14 mouse cellular contexts compared by ENCODE assay signal in genomic region chr10:122922226-122922625, GRCm38 (mm10).
DNase-seq lines count a peak whose midpoint lies in the region; ATAC-seq and TF ChIP-seq lines count a peak whose summit lies in the region.
"Had no signal": no experiment of that assay in that cellular context is flagged by ENCODE, and none has a peak within 500 bp of the region (broad histone marks: within the 10 kb centered on the region; RNA-seq: fewer than 3 reads in every experiment).

No protein-coding gene starts in this region.

- no peaks in the 10 kb centered on the region for H3K4me1 ChIP-seq in hindbrain, embryonic 11.5 days (replicated peaks; ENCODE audit: control insufficient read depth, insufficient read depth, low read length)
- H3K4me1 ChIP-seq in hindbrain, embryonic 14.5 days (replicated peaks; ENCODE audit: control insufficient read depth, insufficient read depth, low read length): no peaks in the 10 kb centered on the region; the same call in 1 of the 2 replicates
- no peaks in the 10 kb centered on the region for H3K4me1 ChIP-seq in neural tube, embryonic 12.5 days
- no peaks in the 10 kb centered on the region for H3K4me1 ChIP-seq in forebrain, postnatal 0 days (ENCODE audit: insufficient read depth)

- TF ChIP-seq CTCF in forebrain, postnatal 0 days (IDR thresholded peaks at IDR 0.05; ENCODE audit: low read depth): no peak

- WGBS in hindbrain, embryonic 11.5 days: 44% methylated on average over 7 of the region's 7 CpGs
- 39% methylated on average over 7 of the region's 7 CpGs for WGBS in hindbrain, embryonic 14.5 days
- WGBS in neural tube, embryonic 12.5 days: 46% methylated on average over 7 of the region's 7 CpGs
- WGBS in forebrain, postnatal 0 days: 34% methylated on average over 7 of the region's 7 CpGs

- no peak overlapping the region for H3K27ac ChIP-seq in hindbrain, embryonic 11.5 days (ENCODE audit: low read depth, low read length)
- H3K27ac ChIP-seq in hindbrain, embryonic 14.5 days: no peak overlapping the region
- H3K27ac ChIP-seq in neural tube, embryonic 12.5 days: no peak overlapping the region
- H3K27ac ChIP-seq in forebrain, postnatal 0 days (ENCODE audit: low read depth, low read length): no peak overlapping the region
- H3K27ac ChIP-seq: embryonic facial prominence, embryonic 13.5 days; hindbrain, embryonic 15.5 days had no signal

- peak; percentile 27; the same call in 1 of the 2 replicates for ATAC-seq in hindbrain, embryonic 11.5 days (ENCODE audit: low FRiP score)
- no peak for ATAC-seq in hindbrain, embryonic 14.5 days (ENCODE audit: low FRiP score)
- ATAC-seq in neural tube, embryonic 12.5 days (ENCODE audit: low FRiP score, low read depth): peak; percentile 61; the same call in 1 of the 2 replicates
- peak; percentile 69 for ATAC-seq in forebrain, postnatal 0 days
- no peak for ATAC-seq in monocyte, adult 5-6 weeks (replicated peaks; ENCODE audit: insufficient number of reproducible peaks, low FRiP score, low TSS enrichment, poor library complexity, severe bottlenecking)

- H3K9me3 ChIP-seq in hindbrain, embryonic 11.5 days (ENCODE audit: control insufficient read depth, low read length): no peaks in the 10 kb centered on the region
- H3K9me3 ChIP-seq in hindbrain, embryonic 14.5 days (ENCODE audit: control insufficient read depth, low read length): no peaks in the 10 kb centered on the region
- H3K9me3 ChIP-seq in neural tube, embryonic 12.5 days: no peaks in the 10 kb centered on the region
- H3K9me3 ChIP-seq in forebrain, postnatal 0 days (ENCODE audit: low read length): no peaks in the 10 kb centered on the region
- H3K9me3 ChIP-seq: embryonic facial prominence, embryonic 13.5 days; hindbrain, embryonic 15.5 days had no signal

- DNase-seq in hindbrain, embryonic 11.5 days (ENCODE audit: low spot score): peak; percentile 22
- no peak for DNase-seq in hindbrain, embryonic 14.5 days (ENCODE audit: low spot score)
- DNase-seq in neural tube, embryonic 10.5 days (ENCODE audit: extremely low spot score, low spot score): no peak
- DNase-seq in forebrain, postnatal 0 days: no peak
- DNase-seq in kidney, postnatal 36 days: no peak
- DNase-seq in thymus, postnatal 4 days: no peak
- DNase-seq: adrenal gland, postnatal 25 days; cerebellum, adult 11 months; gastrocnemius, postnatal 10 days; thymus, postnatal 25 days had no signal

- H3K9ac ChIP-seq in hindbrain, embryonic 11.5 days (ENCODE audit: low read depth, low read length): no peak overlapping the region
- H3K9ac ChIP-seq in hindbrain, embryonic 14.5 days: no peak overlapping the region
- H3K9ac ChIP-seq in neural tube, embryonic 12.5 days: no peak overlapping the region
- H3K9ac ChIP-seq in forebrain, postnatal 0 days: no peak overlapping the region
- H3K9ac ChIP-seq: embryonic facial prominence, embryonic 13.5 days; hindbrain, embryonic 15.5 days had no signal

- H3K36me3 ChIP-seq in hindbrain, embryonic 11.5 days (ENCODE audit: control insufficient read depth, insufficient read depth, low read length): no peaks in the 10 kb centered on the region
- peaks cover 5% of the 10 kb centered on the region; the same call in 1 of the 2 replicates for H3K36me3 ChIP-seq in hindbrain, embryonic 14.5 days (replicated peaks; ENCODE audit: control insufficient read depth, insufficient read depth)
- no peaks in the 10 kb centered on the region for H3K36me3 ChIP-seq in neural tube, embryonic 12.5 days
- H3K36me3 ChIP-seq in forebrain, postnatal 0 days (ENCODE audit: insufficient read depth): no peaks in the 10 kb centered on the region; the same call in 1 of the 2 replicates
- H3K36me3 ChIP-seq: embryonic facial prominence, embryonic 13.5 days had no signal

- no peak overlapping the region for H3K4me2 ChIP-seq in hindbrain, embryonic 11.5 days (replicated peaks; ENCODE audit: low read depth, low read length)
- no peak overlapping the region for H3K4me2 ChIP-seq in hindbrain, embryonic 14.5 days (replicated peaks)
- no peak overlapping the region for H3K4me2 ChIP-seq in neural tube, embryonic 12.5 days (replicated peaks)
- H3K4me2 ChIP-seq in forebrain, postnatal 0 days (ENCODE audit: low read depth): no peak overlapping the region
- H3K4me2 ChIP-seq: embryonic facial prominence, embryonic 13.5 days; hindbrain, embryonic 15.5 days had no signal

- H3K27me3 ChIP-seq in hindbrain, embryonic 11.5 days (ENCODE audit: control insufficient read depth, insufficient read depth, low read length): no peaks in the 10 kb centered on the region
- H3K27me3 ChIP-seq in hindbrain, embryonic 14.5 days (ENCODE audit: control insufficient read depth, insufficient read depth, low read length): no peaks in the 10 kb centered on the region
- H3K27me3 ChIP-seq in neural tube, embryonic 12.5 days (replicated peaks): no peaks in the 10 kb centered on the region
- H3K27me3 ChIP-seq in forebrain, postnatal 0 days (ENCODE audit: insufficient read depth, low read length): no peaks in the 10 kb centered on the region
- H3K27me3 ChIP-seq: embryonic facial prominence, embryonic 13.5 days; hindbrain, embryonic 15.5 days had no signal

- no peak overlapping the region for H3K4me3 ChIP-seq in hindbrain, embryonic 11.5 days (ENCODE audit: low read depth, low read length)
- no peak overlapping the region for H3K4me3 ChIP-seq in hindbrain, embryonic 14.5 days (replicated peaks; ENCODE audit: low read length)
- no peak overlapping the region for H3K4me3 ChIP-seq in neural tube, embryonic 12.5 days
- H3K4me3 ChIP-seq in forebrain, postnatal 0 days (ENCODE audit: low read depth, low read length): no peak overlapping the region
- H3K4me3 ChIP-seq: embryonic facial prominence, embryonic 13.5 days; hindbrain, embryonic 15.5 days had no signal

Comparison
In these comparisons a context has a peak if more than half of its experiments do, and no peak if none do; other contexts are left out.
1. ATAC-seq: peak in hindbrain, embryonic 11.5 days (single experiment), neural tube, embryonic 12.5 days (single experiment) and forebrain, postnatal 0 days (single experiment); none in hindbrain, embryonic 14.5 days (single experiment) and monocyte, adult 5-6 weeks (single experiment).